Mouse (Mus musculus) limb, embryonic 14.5 days (tissue): ENCODE measurements around the gene Zdhhc14. TPM values are rescaled to one million over a fixed set of nuclear protein-coding genes. Genes with fewer than 3 reads are reported as not detected.

Experiments
- ATAC-seq: fragments of 200-750 bp; cut with Nextera tagmentation; 2 replicates; pipeline ENCODE4 v1.8.0; 2017; ENCODE audit warnings: low read depth, moderate number of reproducible peaks, moderate TSS enrichment; ENCODE audit not compliant: low FRiP score
- DNase-seq: peaks from one replicate; pipeline ENCODE4 v3.0.0-alpha.2; 2015; ENCODE audit warnings: low spot score
- H3K27ac ChIP-seq: fragments of 300-500 bp; sonication (generic); replicated peaks from 2 replicates; pipeline ENCODE4 v1.5.1; 2014; ENCODE audit warnings: low read depth, mild to moderate bottlenecking, low read length, moderate library complexity, mixed read lengths
- H3K27me3 ChIP-seq: fragments of 300-500 bp; sonication (generic); 2 replicates; pipeline ENCODE4 v1.6.1; 2014; ENCODE audit warnings: low read length, mixed read lengths; ENCODE audit not compliant: control insufficient read depth, insufficient read depth
- H3K36me3 ChIP-seq: fragments of 300-500 bp; sonication (generic); 2 replicates; pipeline ENCODE4 v1.6.1; 2014; ENCODE audit warnings: mild to moderate bottlenecking, low read length, moderate library complexity, mixed read lengths; ENCODE audit not compliant: control insufficient read depth, insufficient read depth
- H3K4me1 ChIP-seq: fragments of 300-500 bp; sonication (generic); 2 replicates; pipeline ENCODE4 v1.6.1; 2014; ENCODE audit warnings: antibody characterized with exemption, low read length, mixed read lengths; ENCODE audit not compliant: control insufficient read depth, insufficient read depth
- H3K4me2 ChIP-seq: fragments of 300-500 bp; sonication (generic); replicated peaks from 2 replicates; pipeline ENCODE4 v1.6.1; 2014; ENCODE audit warnings: low read depth, mild to moderate bottlenecking, low read length, moderate library complexity; ENCODE audit not compliant: severe bottlenecking
- H3K4me3 ChIP-seq: fragments of 300-500 bp; sonication (generic); replicated peaks from 2 replicates; pipeline ENCODE4 v1.5.1; 2014; ENCODE audit warnings: low read length
- H3K9ac ChIP-seq: fragments of 300-500 bp; sonication (generic); 2 replicates; pipeline ENCODE4 v1.6.1; 2014; ENCODE audit warnings: mild to moderate bottlenecking, low read depth, low read length, moderate library complexity; ENCODE audit not compliant: severe bottlenecking
- H3K9me3 ChIP-seq: fragments of 300-500 bp; sonication (generic); 2 replicates; pipeline ENCODE4 v1.6.1; 2016; ENCODE audit warnings: low read length; ENCODE audit not compliant: control insufficient read depth
- POLR2A ChIP-seq: fragments of 200-500 bp; IDR thresholded peaks from 2 replicates; pipeline ENCODE4 v1.8.0; 2012; ENCODE audit warnings: inconsistent platforms, mild to moderate bottlenecking, moderate library complexity, borderline replicate concordance; ENCODE audit not compliant: insufficient read depth, insufficient read length; ENCODE audit errors: extremely low read depth
- WGBS: fragments of 180-500 bp; shearing (Covaris S2); extraction: QIAGEN DNeasy Blood & Tissue Kit; methylation state at CpG from one replicate; pipeline ENCODE4 v1.1.7; 2014; 5-methylcytosine and 5-hydroxymethylcytosine counted together
- polyA plus RNA-seq, 2 experiments: library from polyadenylated mRNA; depleted of rRNA in 1 of 2; stranded (reverse) in 1 of 2; unstranded in 1 of 2; fragments of >200 nt; fragmentation: Nextera tagmentation in 1 of 2; extraction: Ambion mirVana in 1 of 2; gene quantifications; 2 replicates each; pipeline versions ENCODE4 v1.2.1 to v1.2.3; 2012 to 2014

The Zdhhc14 gene
- polyA plus RNA-seq, 2 experiments = 3.0 to 4.3 TPM

DNA sequence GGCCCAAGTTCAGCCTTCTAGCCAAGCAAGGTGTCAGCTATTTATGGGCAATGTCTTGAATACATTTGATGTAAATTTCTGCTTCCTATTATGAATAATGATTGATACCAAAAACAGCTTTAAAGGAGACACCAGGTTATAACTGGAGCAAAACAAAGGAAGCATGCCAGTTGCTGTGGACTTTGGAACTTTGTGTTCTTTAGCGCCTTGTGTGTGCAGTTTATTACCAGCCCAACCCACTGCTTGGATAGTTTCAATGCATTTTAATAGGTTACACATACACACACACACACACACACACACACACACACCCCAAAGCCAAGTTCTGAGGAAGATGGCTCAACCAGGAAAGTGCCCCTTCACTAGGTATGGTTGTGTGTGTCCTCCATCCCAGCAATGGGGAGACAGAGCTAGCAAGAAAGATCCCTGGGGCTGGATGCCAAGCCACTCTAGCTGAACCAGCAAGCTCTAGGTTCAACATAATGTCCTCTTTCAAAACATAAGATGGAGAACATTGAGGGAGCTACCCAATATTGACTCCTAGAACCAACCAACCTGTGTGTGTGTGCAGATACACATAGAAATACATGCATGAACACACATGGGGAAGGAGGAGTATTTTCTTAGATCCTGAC is 79.9 kb downstream of the Zdhhc14 start:
- no peak for DNase-seq
- Histone ChIP-seq H3K27ac (no peak overlapping the region), H3K9me3 (no peaks in the 10 kb centered on the region), H3K4me2 (no peak overlapping the region), H3K9ac (no peak overlapping the region), H3K4me3 (no peak overlapping the region), H3K36me3 (no peaks in the 10 kb centered on the region), H3K4me1 (no peaks in the 10 kb centered on the region), H3K27me3 (no peaks in the 10 kb centered on the region)
- 95% methylated on average over 1 of the region's 1 CpGs for WGBS
- TF ChIP-seq POLR2A = no peak
- ATAC-seq = no peak

DNA sequence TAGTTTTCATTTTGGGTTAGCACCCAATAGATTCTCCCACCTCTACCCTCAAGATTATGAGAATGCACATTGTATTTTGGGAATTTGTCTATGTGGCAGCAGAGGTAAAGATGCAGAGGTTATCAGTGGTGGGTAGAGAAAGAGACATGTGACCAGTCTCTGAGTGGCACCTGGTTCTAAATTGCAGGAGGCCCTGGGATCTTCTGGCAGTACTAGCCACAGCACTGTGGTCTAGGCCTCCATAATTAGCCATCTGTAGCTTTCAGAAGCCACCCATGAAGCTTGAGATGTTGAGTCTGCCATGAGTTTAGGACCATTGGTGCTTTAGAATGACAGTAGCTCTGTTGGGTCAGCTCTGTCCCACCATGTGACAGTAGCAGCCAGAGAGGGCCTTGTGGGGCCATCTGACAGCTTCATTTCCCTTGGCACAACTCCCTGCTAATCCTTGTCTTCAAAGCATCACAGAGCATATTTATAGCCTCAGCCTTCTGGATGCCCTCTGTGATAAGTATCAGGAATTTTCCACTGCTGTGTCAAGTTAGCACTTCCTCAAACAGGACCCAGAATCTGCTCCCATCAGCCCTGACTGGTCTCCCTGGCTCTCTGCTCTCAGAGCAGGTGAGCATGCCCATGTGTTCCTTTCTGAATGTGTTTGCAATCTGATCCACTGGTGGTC is 80.5 kb downstream of the Zdhhc14 start:
- H3K27me3 ChIP-seq = no peaks in the 10 kb centered on the region
- no peak overlapping the region for H3K4me2 ChIP-seq
- H3K9ac ChIP-seq = no peak overlapping the region
- TF ChIP-seq POLR2A = no peak
- no peak overlapping the region for H3K27ac ChIP-seq
- H3K4me1 ChIP-seq = no peaks in the 10 kb centered on the region
- no peaks in the 10 kb centered on the region for H3K36me3 ChIP-seq
- H3K4me3 ChIP-seq = no peak overlapping the region
- H3K9me3 ChIP-seq = no peaks in the 10 kb centered on the region
- ATAC-seq (no peak), DNase-seq (no peak)

DNA sequence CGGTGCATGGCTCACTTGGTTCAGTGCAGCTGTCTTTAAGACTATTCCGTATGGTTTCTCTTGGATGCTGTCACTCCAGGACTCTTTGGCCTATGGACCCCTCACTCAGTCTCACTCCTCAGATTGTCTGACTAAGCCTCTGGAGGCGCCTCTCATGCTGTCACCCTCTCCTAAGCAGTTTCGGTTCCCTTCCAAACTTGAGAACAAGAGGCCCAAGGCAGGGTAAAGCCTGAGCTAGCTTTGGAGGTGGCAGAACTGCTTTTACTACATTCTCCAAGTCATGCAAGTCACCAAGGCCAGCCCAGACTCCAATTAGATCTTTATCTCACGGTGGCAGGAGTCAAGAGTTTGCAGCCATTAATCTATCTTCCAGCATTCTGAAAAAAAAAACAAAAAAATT is 82.3 kb downstream of the Zdhhc14 start:
- 76% methylated on average over 5 of the region's 5 CpGs for WGBS

DNA sequence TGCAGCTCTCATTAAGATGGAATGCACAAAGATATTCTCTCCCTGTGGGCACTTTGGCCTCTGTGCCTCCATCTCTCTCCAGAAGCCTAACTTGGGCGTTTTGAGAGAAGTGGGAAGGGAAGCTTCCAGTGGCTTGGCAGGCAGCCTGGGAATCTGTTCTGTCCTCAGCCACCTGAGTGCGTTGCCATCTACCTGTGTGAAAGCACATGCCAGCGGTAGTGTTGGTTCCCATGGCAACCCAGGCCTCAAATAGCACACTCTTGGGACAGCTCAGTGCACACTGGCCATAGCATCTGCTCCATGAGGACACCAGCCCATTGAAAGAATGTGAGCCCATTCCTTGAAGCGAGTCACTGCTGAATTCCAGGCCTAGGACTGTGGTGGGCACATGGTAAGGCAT is 83.2 kb downstream of the Zdhhc14 start:
- Histone ChIP-seq H3K9ac (no peak overlapping the region), H3K36me3 (no peaks in the 10 kb centered on the region), H3K4me1 (no peaks in the 10 kb centered on the region), H3K4me3 (no peak overlapping the region), H3K27ac (no peak overlapping the region), H3K4me2 (no peak overlapping the region), H3K27me3 (no peaks in the 10 kb centered on the region), H3K9me3 (no peaks in the 10 kb centered on the region)
- ATAC-seq (no peak), DNase-seq (no peak)
- no peak for TF ChIP-seq POLR2A
- WGBS = 54% methylated on average over 4 of the region's 4 CpGs

More for the DNA sequence above, 82.3 kb downstream of the Zdhhc14 start:
- Histone ChIP-seq H3K9ac (no peak overlapping the region), H3K4me3 (no peak overlapping the region), H3K4me1 (no peaks in the 10 kb centered on the region), H3K9me3 (no peaks in the 10 kb centered on the region), H3K27me3 (no peaks in the 10 kb centered on the region), H3K4me2 (no peak overlapping the region), H3K36me3 (no peaks in the 10 kb centered on the region), H3K27ac (no peak overlapping the region)
- ATAC-seq (no peak), DNase-seq (no peak)
- no peak for TF ChIP-seq POLR2A

DNA sequence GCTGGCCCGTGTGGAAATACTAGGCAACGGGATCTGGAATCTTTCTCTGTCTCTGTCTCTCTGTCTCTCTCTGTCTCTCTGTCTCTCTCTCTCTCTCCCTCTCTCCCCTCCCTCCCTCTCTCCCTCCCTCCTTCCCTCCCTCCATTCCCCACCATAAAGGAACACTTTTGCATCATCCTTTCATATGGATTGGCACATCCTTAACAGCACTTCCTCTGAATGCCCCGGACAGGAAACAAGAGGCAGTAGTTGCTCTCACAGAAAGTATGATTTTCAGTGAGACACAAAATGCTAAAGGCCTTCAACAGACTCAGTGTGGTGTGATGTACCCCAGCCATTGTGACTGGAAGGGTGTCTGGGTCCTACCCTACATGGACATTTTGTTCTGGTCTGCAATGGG is 89.9 kb downstream of the Zdhhc14 start:
- TF ChIP-seq POLR2A = no peak
- Histone ChIP-seq H3K9me3 (no peaks in the 10 kb centered on the region), H3K27me3 (no peaks in the 10 kb centered on the region), H3K36me3 (no peaks in the 10 kb centered on the region), H3K4me3 (no peak overlapping the region), H3K4me1 (peaks cover 5% of the 10 kb centered on the region), H3K4me2 (no peak overlapping the region), H3K9ac (no peak overlapping the region), H3K27ac (no peak overlapping the region)
- ATAC-seq = no peak
- no peak for DNase-seq
- 95% methylated on average over 3 of the region's 3 CpGs for WGBS

DNA sequence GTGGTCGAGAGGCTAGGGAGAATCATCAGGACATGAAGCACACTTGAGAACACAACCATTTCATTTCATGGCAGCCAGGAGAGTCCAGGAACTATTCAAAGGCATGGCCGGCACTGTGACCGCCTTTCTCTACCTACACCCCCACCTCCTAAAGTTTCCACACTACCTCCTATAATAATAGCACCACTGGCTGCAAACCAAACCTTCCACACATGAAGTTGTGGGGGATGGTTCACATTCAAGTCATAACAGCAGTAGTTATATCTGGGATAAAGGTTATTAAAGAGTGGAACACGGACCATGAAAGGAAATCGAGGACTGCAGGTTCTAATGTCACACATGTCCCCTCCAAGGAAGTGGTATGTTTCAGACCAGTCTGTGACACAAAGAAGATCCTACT is 90.6 kb downstream of the Zdhhc14 start:
- H3K4me3 ChIP-seq = no peak overlapping the region
- no peaks in the 10 kb centered on the region for H3K27me3 ChIP-seq
- no peaks in the 10 kb centered on the region for H3K36me3 ChIP-seq
- 73% methylated on average over 5 of the region's 5 CpGs for WGBS
- no peaks in the 10 kb centered on the region for H3K9me3 ChIP-seq
- H3K4me1 ChIP-seq = peaks cover 5% of the 10 kb centered on the region
- H3K9ac ChIP-seq = no peak overlapping the region
- DNase-seq (no peak), ATAC-seq (no peak)
- H3K27ac ChIP-seq = no peak overlapping the region
- H3K4me2 ChIP-seq = no peak overlapping the region
- TF ChIP-seq POLR2A = no peak
